Mouse (Mus musculus) CD4-positive, CD25-positive, alpha-beta regulatory T cell, adult 4 months (primary cell): ENCODE data around the gene Paxx. TPM values are rescaled to one million over a fixed set of nuclear protein-coding genes. Genes with fewer than 3 reads are reported as not detected.

Experiments
- ATAC-seq: one replicate; pipeline ENCODE4 v1.8.0; 2017
- polyA plus RNA-seq, 2 experiments: library from polyadenylated mRNA; unstranded; fragments of 100-300 nt; shearing (Covaris generic); gene quantifications; one replicate each; pipeline ENCODE4 v1.2.1; 2017

Paxx gene
- polyA plus RNA-seq: 100 to 1,000 TPM in 1 of 2 experiments, 10 to 100 TPM in 1; 74.7 to 102 TPM

DNA sequence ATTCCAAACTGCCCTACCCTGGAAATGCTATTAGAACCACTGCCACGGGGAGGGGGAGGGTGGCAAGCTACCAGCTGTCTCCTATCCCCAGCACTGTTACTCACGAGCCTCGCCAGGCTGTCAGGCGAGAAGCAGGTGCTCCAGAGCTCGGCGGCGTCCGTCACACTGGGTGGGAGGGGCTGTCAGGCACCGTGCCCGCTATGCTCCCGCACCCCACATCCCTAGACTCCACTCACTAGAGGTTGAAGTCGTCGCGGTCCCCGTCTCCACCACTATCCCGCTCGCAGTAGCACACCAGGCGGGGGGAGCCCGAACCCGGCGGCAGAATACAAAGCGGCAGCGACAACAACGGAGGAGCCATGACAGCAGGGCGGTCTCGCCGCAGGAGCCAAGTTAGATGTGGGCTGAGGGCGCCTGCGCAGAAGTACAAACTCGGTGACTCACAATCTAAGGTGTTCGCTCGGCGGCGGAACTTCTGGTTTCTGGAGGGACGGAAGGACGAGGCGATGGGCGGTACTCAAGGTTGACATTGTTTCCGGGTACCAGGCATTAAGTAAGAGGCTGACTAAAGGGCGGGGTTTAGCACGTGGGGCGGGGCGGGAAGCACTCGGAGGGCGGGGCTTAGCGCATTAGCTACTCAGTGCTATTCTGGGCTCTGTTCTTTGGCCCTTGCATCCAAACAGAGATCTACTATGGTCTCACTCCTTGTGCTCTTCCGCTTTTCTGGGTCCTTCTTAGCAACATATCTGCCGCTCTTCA, at the start of gene Paxx:
Gene Paxx, minus strand, starts transcription at position 544 of the 759 bp plus-strand sequence.
- peak; percentile 88 for ATAC-seq

- ATAC-seq: peak; percentile 57
Measured at GRCm38 (mm10) chr2:25509912-25510311, 49.0 kb upstream of the Paxx start.

GRCm38 (mm10) chr2:25506964-25507363, 46.1 kb upstream of the Paxx start:
- ATAC-seq: peak; percentile 57

- no peak for ATAC-seq
Measured at GRCm38 (mm10) chr2:25505860-25506259, 45.0 kb upstream of the Paxx start.

DNA sequence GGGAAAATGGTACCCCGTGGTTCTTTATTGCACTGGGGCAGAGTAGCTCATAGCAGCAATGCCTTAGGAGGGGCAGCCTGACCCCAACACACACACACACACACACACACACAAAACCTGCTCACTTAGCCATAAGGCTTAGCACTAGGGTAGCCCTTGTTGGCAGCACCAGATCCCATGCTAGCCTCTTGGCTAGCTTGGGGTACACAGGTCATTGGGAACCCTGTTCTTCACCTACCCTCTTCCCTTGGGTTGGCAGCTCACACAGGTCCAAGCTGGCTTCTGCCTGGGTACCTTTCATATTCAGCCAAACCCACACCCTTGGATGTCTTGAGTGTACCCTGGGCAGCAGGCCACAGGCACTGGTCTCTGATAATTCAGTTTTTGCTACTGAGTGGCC, 44.1 kb upstream of the Paxx start:
- ATAC-seq: no peak

GRCm38 (mm10) chr2:25504538-25504937, 43.6 kb upstream of the Paxx start:
- ATAC-seq: no peak

DNA sequence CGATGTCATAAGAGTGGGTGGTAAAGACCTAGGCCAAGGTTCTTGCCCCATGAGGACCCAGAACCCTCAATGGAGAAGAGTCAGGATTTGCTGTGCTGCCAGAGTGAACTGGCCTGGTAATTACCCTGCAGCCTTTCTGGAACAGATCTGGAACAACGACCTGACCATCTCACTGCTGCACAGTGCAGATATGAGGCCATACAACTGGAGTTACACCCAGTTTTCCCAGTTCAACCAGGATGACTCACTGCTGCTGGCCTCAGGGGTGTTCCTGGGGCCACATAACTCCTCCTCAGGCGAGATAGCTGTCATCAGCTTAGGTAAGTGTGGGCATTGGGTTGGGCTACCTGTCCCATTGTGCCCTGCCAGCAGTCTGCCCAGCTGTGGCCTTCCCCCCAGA, 41.8 kb upstream of the Paxx start:
- no peak for ATAC-seq

DNA sequence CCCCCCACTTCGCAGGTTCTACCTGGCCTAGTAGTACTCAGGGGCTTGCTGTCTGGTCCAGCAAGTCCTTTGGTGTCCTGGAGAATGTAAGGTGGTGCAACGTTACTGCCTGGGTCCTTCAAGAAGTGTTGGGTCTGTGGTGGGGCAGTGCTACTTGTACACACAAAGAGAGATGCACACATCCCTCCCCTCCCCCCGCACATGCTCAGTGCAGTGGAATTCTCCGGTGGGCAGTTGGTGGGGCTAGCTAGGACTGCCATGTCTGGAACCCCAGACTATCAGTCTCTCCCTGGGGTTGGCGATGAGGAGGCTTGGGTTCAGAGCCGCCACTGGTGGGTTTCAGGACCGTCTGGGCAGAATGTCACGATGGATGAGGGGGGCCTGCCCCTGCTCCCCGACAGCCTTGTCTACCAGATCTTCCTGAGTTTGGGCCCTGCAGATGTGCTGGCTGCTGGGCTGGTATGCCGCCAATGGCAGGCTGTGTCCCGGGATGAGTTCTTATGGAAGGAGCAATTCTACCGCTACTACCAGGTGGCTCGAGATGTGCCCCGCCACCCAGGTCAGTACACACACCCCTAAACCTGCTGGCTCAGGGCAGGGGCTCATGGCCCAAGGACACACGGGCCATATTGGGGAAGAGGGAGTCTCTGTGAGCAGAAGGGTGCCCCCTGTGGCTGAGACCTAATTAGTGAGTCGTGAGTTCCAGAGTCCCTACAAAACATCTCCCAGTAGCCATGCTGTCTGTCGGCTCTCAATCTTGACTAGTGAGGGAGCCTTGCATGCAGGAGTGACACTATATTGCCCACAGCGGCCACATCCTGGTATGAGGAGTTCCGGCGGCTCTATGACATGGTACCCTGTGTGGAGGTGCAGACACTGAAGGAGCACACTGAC, 40.9 kb upstream of the Paxx start, which contains the start of gene C8g:
Gene C8g, minus strand, starts transcription at position 127 of the 894 bp plus-strand sequence.
- ATAC-seq: no peak

GRCm38 (mm10) chr2:25500576-25501405, 39.9 kb upstream of the Paxx start, which contains the start of gene Fbxw5:
TSS of gene Fbxw5 (plus strand) at chr2:25500750.
- peak; percentile 92 for ATAC-seq

- ATAC-seq: no peak
Measured at GRCm38 (mm10) chr2:25500071-25500575, 39.2 kb upstream of the Paxx start.

- ATAC-seq: no peak
Measured at GRCm38 (mm10) chr2:25498622-25499478, 38.0 kb upstream of the Paxx start.

DNA sequence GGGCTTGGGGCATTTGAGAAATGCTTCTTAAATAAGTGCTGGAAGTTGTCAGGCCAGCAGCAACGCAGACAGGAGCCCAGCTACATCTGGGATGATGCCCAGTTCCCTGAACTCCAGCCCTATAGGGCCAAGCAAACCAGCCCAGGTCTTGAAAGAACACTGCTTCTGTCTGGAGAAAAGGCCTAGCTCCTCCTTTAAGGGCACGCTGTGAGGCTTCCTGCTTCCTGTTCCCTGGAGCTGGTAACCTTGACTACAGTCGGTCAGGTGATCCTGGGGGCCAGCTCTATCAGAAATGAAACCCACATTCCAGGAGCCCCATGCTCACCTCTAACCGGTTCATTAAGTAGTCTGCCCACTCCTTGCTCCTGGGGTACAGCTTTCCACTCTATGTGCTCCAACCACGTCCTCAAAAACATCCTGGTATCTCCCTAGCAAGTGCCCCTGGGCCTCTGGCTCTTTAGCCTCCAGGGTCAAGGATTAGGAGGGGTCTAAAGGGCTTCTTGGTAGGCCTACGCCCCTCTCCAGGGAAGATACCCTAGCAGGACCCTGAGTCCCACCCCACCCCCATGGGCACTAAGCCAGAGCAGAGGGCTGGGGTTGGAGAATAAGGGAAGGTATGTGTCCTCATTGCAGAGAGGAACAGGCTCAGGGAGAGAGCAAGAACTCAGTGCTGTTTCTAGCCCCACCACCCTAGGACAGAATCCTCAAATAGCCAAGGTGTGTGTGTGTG, 37.1 kb upstream of the Paxx start:
- peak; percentile 16 for ATAC-seq

GRCm38 (mm10) chr2:25496462-25496861, 35.6 kb upstream of the Paxx start:
- no peak for ATAC-seq

DNA sequence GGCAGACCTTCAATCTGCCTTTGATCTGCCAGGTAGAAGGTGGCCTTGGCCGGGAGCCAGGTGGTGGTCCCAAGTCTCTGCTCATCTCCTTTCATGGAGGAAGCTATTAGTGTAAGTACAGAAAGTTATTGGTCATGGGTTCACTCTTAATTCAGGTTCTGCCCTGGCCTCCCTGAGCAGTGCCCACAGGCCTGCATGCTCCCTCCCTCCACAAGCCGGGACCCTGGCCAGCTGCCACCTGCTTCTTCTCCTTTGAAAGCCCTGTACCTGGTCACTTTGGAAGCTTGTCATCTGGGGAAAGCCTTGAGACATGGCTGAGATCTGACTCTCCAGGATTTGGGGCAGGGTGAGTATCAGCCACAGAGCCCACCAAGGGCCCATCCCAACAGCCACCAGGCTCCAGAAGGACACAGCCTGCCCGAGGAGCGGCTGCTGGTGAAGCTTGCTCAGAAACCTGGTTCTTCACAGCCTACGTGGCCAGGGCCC, 32.6 kb upstream of the Paxx start, which contains the start of gene Lcn12:
Gene Lcn12, minus strand, starts transcription at position 436 of the 486 bp plus-strand sequence.
- ATAC-seq: no peak

DNA sequence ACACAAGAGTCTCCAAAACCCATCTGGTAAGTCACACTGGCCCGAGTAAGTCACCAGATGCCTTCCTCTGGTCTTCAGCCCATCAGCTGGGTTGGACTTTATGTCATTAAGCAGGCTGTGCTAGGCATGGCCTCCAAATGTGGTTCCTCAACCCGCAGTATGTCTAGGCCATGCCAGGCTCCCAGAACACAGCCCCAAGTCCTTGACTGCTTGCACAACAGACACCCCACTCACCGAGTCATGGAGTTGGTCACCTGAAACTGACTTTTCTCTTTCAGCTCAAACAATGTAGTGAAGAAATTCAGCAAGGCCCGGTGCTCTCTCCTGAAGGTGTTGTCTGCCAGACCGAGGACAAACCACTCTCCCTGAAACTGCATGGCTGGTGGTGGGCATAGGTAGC, 32.1 kb upstream of the Paxx start:
- ATAC-seq: no peak

- no peak for ATAC-seq
Measured at GRCm38 (mm10) chr2:25488671-25489068, 27.8 kb upstream of the Paxx start.

DNA sequence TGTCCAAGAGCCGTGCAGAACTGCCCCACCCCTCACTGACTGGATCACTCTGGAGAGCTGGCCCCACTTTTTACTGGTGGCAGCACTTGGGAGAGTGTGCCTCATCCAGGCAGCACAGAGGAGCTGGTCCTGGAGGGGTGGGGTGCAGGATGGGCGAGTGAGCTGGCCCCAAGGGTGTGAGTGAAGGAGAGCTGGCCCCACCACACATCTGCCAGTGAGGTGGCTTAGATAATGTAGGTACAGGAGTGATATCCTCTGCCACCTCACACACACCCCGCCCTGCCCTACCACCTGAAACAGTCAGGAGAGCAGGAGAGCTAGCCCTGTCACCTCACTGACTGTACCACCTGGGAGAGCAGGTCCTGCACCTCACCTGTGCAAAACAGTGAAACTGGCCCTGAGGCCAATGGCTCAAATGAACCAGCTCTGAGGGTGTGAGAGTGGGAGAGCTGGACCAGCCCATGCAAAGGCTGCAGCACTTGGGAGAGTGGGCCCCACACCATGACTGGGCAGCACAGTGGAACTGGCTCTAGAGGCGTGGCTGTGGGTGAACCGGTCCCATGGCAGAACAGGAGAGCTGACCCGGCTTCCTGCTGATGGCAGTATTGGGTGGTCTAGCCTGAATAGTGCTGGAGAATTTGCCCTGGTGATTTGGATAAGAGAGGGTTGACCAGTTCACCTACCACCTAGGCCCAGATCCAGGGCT, 27.2 kb upstream of the Paxx start:
- ATAC-seq: no peak

- no peak for ATAC-seq
Measured at GRCm38 (mm10) chr2:25484901-25485647, 24.2 kb upstream of the Paxx start.

- peak; percentile 97 for ATAC-seq
Measured at GRCm38 (mm10) chr2:25482969-25483368, 22.1 kb upstream of the Paxx start.
